Mouse (Mus musculus): Measurements from ENCODE around the gene Ccdc120.
"Not testable (repeated sequence)": the region's sequence is repeated elsewhere in the genome, so short reads cannot be mapped to it uniquely, and the experiment has no call there.

Ccdc120 gene

DNA sequence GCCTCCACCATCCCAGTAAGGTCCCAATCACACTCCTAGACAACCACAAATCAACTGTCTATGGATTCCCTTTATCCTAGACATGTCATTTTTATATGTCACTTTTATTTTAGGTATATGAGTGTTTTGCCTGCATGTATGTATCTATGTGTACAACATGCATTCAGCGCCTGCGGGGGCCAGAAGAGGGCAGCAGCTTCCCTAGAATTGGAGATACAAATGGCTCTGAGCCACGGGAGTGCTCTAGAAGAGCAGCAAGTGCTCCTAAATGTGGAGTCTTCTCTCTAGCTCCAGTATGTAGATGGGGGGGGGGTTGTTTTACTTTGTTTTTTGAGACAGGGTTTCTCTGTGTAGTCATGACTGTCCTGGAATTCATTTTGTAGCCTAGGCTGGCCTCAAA is 2.9 kb upstream of the Ccdc120 start:
- DNase-seq (ENCODE audit: low spot score): not testable (repeated sequence)

GRCm38 (mm10) chrX:7745429-7745828 is 5.3 kb downstream of the Ccdc120 start:
- DNase-seq (ENCODE audit: low spot score): no peak

DNA sequence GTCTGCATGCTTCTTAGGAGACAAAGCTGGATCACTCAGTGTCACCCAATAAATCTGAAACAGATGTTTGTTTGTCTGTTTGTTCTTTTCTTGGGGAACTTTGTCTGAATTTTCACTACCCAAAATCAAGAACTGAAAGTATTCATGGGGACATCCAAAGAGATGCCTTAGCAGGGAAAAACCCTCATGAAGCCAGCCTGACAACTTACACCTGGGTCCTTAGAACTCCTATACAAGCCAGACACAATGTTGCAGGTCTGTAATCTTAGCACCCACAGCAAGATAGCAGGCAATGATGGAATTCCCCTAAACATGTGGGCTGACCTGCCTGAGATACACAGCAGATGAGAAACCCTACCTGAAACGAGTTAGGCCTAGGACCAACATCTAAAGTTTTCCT is 5.8 kb downstream of the Ccdc120 start:
- DNase-seq (ENCODE audit: low spot score): no peak

DNA sequence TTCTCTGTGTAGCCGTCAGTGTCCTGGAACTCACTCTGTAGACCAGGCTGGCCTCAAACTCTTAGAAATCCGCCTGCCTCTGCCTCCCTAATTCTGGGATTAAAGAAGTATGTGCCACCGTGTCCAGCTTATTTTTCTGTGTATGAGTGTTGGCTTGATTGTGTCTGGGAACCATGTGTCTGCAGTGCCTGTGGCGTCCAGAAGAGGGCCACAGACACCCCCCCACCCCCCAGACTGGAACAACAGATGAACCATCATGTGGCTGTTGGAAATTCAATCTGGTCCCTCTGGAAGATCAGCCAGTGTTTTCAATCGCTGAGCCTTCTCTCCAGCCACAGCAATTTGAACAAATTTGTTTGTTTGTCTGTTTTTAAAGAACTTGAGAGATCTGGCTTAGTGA is 7.2 kb downstream of the Ccdc120 start:
- DNase-seq (ENCODE audit: low spot score): no peak

- DNase-seq (ENCODE audit: low spot score): no peak
Observed at GRCm38 (mm10) chrX:7741103-7741502, 9.6 kb downstream of the Ccdc120 start.

DNA sequence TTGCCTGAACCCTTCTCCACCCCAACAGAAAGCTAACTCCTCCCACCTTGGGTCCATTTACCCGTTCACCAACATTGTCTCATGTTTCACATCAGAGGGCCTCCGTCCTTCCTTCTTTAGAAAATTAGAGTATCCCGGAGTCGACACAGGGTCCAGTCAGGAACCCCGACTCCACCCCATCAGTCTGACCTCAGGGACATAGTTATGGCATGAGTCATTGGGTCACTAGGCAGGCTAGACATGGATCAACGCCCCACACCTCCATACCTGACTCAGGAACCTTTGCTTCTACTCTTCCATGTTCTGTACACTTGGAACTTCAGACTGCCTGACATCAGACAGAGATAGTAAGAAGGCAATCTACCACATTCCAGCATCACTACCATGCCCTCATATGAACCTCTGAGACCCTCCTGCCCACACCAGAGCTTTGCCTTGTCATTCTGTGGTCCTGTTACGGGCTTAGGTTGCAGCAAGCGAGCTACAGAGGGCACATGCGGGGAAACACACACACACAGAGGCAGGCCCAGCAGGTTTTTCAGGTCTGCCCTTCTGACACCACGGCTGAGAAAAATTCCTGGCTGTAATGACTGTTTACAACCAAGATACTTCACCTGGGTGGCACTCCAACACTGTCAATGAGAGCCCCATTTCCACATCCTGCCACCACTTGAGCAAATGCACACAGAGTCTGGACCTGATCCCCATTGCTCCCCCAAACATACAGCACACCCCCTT is 10.5 kb downstream of the Ccdc120 start:
- no peak for DNase-seq (ENCODE audit: low spot score)

DNA sequence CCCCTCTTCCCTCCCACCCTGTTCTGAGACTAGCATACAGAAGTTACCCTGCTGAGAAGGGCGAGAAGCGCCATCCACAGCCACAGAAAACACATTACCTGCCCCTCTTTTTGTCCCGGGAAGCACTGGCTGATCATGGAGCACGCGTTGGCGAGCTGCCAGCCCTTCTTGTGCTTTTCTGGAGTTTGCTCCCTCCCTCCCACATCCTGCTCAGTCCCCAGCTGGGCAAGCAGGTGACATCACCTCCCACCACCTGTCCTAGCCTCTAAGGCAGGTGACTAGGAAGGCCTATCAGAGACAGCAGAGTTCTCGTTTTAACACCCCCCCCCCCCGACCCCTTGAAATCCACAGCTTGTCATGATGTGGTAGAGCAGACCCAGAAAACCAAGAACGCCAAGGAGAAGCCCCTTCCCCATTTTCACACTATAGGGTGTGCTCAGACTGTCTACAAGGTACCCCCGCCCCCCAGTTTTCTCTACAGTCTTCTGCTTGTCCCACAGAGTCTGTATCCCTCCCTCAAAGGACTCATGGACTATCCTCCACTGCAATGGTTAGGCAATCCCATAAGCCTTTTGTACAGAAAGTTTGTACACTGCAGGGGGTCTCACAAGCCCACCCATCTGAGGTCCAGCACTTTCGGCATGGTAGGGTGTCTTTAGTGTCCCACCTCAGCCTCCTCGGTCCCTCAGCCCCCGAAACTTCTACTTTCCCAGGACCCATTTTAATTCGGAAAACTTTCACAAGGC is 11.2 kb downstream of the Ccdc120 start:
- no peak for DNase-seq (ENCODE audit: low spot score)

GRCm38 (mm10) chrX:7733571-7734156 is 17.0 kb downstream of the Ccdc120 start:
- DNase-seq (ENCODE audit: low spot score): no peak

DNA sequence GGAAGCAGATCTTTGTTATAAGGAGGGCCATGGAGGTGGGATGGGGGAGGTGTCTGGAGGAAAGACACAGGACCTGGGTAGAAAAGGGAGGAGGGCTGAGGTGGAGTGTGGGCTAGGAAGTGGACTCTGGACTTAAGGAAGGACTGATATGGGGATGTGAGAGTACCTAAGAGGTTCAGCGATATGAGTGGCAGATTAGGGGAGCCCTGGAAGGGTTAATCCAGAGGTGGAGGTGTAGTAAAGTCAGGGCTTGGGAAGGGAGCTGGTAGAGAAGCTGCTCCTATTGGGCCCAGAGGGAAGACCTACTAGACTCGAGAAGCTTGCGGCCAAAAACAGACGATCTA is 21.8 kb downstream of the Ccdc120 start:
- DNase-seq (ENCODE audit: low spot score): no peak

DNA sequence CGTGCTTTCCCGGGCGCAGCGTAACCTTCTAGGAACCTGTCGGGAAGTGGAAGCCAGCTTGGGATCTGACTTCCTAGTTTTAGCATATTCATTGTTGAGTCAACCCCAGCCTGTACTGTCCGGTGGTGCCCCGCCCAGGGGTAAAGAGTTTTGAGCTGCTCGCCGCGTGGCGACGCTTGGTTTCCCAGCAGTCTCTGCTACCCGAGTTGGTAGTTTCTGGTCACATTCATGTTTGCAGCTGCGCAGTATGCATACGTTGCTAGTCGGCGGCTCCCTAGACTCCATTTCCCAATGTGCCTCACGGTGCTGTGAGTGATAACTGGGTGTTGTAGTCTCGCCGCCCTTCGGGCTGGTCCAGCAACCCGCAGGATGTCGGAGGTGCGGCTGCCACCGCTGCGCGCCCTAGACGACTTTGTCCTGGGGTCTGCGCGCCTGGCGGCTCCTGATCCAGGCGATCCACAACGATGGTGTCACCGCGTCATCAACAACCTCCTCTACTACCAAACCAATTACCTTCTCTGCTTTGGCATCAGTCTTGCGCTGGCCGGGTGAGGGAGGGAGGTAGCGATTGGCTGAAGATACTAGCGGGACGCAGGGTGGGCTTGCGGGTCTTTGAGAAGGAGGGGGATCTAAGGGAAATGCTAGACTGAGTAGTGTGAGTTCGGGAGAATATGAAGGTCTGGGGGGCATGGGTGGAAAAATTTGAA is 22.3 kb downstream of the Ccdc120 start, which contains the start of gene Praf2:
Gene Praf2 (plus strand): TSS at position 225 of the 707 bp plus-strand sequence.
- peak; percentile 93 for DNase-seq (ENCODE audit: low spot score)

- DNase-seq (ENCODE audit: low spot score): peak; percentile 52
Observed at GRCm38 (mm10) chrX:7727176-7727575, 23.5 kb downstream of the Ccdc120 start.

DNA sequence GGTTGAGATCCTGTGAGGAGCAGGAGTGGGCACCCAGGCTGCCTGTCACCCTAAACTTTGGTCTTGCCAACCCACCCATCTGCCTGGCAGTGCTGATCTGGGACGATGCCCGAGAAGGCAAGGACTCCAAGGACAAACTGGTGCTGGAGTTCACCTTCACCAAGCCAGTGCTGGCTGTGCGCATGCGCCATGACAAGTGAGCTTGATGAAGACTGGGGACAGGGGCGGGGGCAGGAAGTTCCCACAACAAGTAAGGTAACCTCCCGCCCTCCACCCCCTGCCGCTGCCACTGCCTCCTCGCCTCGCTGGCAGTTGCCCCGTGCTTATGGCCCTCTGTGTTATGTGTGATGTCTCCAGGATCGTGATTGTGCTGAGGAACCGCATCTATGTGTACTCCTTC is 24.9 kb downstream of the Ccdc120 start:
- DNase-seq (ENCODE audit: low spot score): no peak

- DNase-seq (ENCODE audit: low spot score): no peak
Observed at GRCm38 (mm10) chrX:7724135-7724534, 26.6 kb downstream of the Ccdc120 start.

GRCm38 (mm10) chrX:7722691-7723090 is 28.0 kb downstream of the Ccdc120 start:
- peak; percentile 58 for DNase-seq (ENCODE audit: low spot score)

GRCm38 (mm10) chrX:7722282-7722611 is 28.5 kb downstream of the Ccdc120 start:
- no peak for DNase-seq (ENCODE audit: low spot score)

DNA sequence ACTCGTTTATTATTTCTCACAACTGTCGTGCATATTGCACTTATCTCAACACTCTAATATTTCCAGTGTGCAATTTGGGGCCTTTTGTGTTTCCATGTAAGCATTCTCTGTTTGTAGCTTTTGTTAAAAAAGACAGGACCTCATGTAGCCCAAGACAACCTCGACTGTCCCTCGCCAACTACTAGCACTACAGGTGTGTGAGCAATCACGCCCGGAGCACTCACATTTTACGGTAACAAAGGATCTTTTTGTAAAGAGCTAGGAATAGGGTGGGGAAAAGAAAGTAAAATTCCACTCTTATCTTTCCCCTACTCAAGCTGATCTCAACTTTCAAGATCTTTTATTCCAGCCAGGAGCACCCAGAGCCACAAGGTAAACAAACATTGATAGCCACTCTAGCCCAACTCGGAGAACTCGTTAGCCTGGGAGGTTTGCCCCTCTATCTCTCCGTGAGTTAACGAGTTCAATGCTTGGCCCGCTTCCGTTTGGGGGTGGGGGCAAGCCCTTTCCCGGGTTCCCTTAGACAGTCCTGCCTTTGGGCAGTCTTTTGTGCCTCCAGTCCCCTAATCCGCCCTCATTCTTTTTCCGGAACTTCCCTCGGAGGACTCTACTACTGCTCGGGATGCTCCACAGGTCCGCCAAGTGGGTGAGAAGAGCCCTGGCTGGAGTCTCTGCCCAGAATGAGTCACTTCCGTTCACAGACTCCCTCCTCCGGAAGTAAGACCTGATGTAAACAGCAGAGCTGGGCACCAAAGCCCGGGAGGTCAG is 29.0 kb downstream of the Ccdc120 start, which contains the start of gene Gm45208:
Gene Gm45208 (plus strand): TSS at position 732 of the 768 bp plus-strand sequence.
- peak; percentile 95 for DNase-seq (ENCODE audit: low spot score)

DNA sequence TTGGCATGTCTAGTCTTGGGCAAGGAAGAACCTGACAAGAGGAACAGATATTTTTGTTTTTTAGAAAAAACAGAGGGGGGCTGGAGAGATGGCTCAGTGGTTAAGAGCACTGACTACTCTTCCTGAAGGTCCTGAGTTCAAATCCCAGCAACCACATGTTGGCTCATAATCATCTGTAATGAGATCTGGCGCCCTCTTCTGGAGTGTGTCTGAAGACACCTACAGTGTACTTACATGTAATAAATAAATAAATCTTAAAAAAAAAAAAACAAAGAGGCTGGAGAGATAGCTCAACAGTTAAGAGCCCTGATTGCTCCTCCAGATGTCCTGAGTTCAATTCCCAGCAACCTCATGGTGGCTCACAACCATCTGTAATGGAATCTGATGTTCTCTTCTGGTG is 34.6 kb downstream of the Ccdc120 start:
- peak; percentile 25 for DNase-seq (ENCODE audit: low spot score)

GRCm38 (mm10) chrX:7714135-7714899 is 36.4 kb downstream of the Ccdc120 start, which contains the start of gene Wdr45:
Wdr45 (plus strand) TSS chrX:7714333.
- peak; percentile 98 for DNase-seq (ENCODE audit: low spot score)

DNA sequence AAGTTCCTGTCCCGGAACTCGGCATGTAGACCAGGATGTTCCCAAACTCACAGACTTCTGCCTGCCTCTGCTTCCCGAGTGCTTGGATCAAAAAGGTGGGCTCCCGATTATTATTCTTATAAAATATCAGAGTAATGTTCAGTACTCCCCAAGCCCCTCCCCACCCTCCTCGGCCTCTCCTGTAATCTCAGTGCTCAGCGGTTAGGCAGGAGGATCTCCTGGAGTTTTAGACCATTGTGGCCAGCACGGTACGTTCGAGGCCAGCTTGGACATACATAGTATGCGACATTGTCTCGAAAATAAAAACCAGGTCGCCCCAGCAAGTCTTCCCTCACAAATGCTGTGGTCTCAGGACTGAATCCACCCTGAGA is 37.0 kb downstream of the Ccdc120 start:
- not testable (repeated sequence) for DNase-seq (ENCODE audit: low spot score)

DNA sequence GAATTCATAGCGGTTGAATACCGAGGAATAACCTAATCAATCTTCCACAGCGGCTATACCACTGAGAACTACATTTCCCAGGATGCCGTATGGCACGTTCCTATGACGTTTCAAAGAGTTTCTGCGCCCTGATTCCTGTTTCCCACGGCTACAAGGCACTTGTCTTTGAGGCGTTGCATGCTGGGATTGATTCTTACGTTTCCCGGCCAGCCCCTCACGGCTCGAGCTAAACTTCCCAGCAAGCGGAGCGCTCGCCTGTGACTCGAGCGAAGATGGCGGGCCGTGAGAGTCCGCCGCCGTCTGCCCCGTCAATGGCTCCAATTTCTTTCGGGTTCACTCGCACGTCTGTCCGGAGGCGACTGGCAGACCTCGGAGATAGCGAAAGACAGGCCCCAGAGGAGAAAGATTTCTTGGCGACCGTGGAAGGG is 53.7 kb downstream of the Ccdc120 start, which contains the start of gene Gpkow:
Gene Gpkow (plus strand): TSS at position 178 of the 428 bp plus-strand sequence.
- DNase-seq (ENCODE audit: low spot score): peak; percentile 91

DNA sequence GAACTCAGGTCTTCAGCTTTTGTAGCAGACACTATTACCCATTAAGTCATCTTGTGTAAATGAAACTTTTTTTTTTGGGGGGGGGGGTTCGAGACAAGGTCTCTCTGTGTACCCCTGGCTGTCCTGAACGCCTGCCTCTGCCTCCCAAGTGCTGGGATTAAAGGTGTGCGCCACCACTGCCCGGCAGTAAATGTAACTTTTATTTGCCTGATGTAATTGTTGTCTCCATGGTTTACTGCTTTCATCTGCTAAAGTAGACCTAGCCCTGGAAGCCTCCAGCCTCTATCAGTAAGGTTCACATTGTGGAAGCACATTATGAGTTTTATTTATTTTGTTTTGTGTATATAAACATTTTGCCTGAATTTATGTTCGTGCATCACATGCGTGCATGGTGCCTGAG is 54.2 kb downstream of the Ccdc120 start:
- DNase-seq (ENCODE audit: low spot score): no peak
